ENCODE assay signal across 1 mouse cellular context in the genomic region with DNA sequence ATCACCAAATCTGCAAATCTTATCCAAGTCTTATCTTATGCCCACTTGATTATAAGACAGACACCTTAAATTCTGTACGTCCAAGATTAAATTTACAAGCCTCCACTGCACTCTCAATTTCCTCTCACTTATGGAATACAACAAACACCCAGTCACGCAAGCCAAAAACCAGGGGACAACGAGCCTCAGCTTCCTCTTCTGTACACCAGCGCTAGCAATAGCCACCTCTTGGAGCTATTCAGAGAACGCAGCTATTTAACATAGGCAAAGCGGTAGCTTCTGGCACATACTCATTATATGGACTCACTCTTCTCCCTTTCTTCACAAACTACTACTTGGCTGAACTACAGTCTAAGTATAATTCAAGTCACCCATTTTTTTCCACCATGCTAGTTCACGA.
TF ChIP-seq lines count a peak whose summit lies in the region.

No protein-coding gene starts in this region.

TF ChIP-seq in MEL, 35 proteins besides CTCF, POLR2A, EP300 and RAD21 (continued from another document):
- TF ChIP-seq NRF1 (IDR thresholded peaks at IDR 0.05; ENCODE audit: insufficient read depth, low read depth, low read length, poor library complexity, severe bottlenecking) = no peak
